Mouse (Mus musculus): ENCODE results near the gene Ccdc89.

GRCm38 (mm10) chr7:90456149-90456844 lies 29.9 kb downstream of the Ccdc89 start:
- TF ChIP-seq CTCF (IDR thresholded peaks at IDR 0.05) (no peak), EP300 (IDR thresholded peaks at IDR 0.05) (no peak)
